Mouse (Mus musculus): ENCODE data around the gene Gpr132. TPM values are rescaled to one million over a fixed set of nuclear protein-coding genes. Genes with fewer than 3 reads are reported as not detected.
"Not testable (repeated sequence)": the region's sequence is repeated elsewhere in the genome, so short reads cannot be mapped to it uniquely, and the experiment has no call there.

Gpr132 gene
- polyA plus RNA-seq, 1 experiment from 2014 or later, result 0.08 TPM

DNA sequence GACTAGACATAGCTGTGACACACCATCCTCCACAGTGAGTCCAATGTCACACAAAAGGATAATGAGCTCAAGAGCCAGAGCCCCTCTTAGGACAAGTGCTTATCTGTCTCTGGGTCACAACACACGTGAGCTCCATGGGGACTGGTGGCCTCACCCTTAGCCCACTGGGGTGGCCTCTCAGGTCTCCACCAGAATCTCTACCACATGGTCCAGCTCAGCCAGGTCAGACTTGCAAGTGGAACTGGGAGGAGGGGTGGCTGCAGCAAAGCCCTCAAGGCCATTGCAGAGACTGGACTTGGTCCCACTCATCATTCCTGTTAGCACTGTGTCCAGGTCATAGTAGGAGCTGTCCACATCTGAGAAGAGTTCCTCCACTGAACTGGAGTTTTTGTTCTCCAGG lies 46.8 kb downstream of the Gpr132 start:
- Histone ChIP-seq H3K9ac (ENCODE audit: low read depth, low read length) (no peak overlapping the region), H3K27me3 (replicated peaks; ENCODE audit: control insufficient read depth, insufficient read depth, low read length) (no peaks in the 10 kb centered on the region), H3K9me3 (ENCODE audit: control insufficient read depth, low read length) (no peaks in the 10 kb centered on the region), H3K4me2 (ENCODE audit: low read length) (no peak overlapping the region), H3K27ac (ENCODE audit: low read depth, low read length) (no peak overlapping the region), H3K4me3 (ENCODE audit: low read length) (no peak overlapping the region), H3K4me1 (ENCODE audit: control insufficient read depth, insufficient read depth, low read depth, low read length) (peaks cover 4% of the 10 kb centered on the region), H3K36me3 (ENCODE audit: control insufficient read depth, insufficient read depth, low read length) (peaks cover 20% of the 10 kb centered on the region)
- ATAC-seq, result 0 out of 2 replicates have a peak, but pooled peaks have one; percentile 28
- WGBS, result 61% methylated on average over 1 of the region's 1 CpGs

DNA sequence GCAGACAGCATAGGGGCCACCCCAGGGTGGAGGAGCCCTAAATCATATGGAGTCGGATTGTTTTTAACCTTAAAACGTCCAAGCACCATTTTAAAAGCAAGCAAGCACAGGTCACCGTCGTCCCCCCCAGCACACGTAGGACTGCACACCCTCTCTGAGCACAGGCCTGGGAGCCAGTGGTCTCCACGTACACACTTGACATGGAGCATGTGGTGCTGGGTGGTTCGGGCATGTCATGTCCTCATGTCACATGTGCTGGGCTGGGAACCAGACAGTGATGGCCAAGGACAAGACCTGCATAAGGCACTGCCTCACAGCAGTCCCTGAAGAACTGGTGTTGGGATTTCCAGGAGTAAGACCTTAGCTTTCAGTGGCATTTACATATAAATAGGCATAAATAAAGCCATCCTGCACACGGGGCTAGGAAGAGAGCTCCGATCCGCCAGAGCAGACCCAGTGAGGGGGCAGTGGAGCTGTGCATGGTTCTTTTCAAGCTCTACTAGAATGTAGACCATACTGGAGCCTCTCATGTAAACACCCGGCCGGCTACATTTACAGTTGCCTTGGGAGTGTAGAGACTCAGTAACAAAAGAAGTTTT lies 47.5 kb downstream of the Gpr132 start:
- Histone ChIP-seq H3K4me3 (ENCODE audit: low read length) (no peak overlapping the region), H3K9ac (ENCODE audit: low read depth, low read length) (no peak overlapping the region), H3K27me3 (replicated peaks; ENCODE audit: control insufficient read depth, insufficient read depth, low read length) (no peaks in the 10 kb centered on the region), H3K4me1 (ENCODE audit: control insufficient read depth, insufficient read depth, low read depth, low read length) (peaks cover 4% of the 10 kb centered on the region), H3K36me3 (ENCODE audit: control insufficient read depth, insufficient read depth, low read length) (peaks cover 20% of the 10 kb centered on the region), H3K9me3 (ENCODE audit: control insufficient read depth, low read length) (no peaks in the 10 kb centered on the region), H3K4me2 (ENCODE audit: low read length) (no peak overlapping the region), H3K27ac (ENCODE audit: low read depth, low read length) (no peak overlapping the region)
- 77% methylated on average over 12 of the region's 12 CpGs for WGBS
- 0 out of 2 replicates have a peak, but pooled peaks have one; percentile 28 for ATAC-seq

DNA sequence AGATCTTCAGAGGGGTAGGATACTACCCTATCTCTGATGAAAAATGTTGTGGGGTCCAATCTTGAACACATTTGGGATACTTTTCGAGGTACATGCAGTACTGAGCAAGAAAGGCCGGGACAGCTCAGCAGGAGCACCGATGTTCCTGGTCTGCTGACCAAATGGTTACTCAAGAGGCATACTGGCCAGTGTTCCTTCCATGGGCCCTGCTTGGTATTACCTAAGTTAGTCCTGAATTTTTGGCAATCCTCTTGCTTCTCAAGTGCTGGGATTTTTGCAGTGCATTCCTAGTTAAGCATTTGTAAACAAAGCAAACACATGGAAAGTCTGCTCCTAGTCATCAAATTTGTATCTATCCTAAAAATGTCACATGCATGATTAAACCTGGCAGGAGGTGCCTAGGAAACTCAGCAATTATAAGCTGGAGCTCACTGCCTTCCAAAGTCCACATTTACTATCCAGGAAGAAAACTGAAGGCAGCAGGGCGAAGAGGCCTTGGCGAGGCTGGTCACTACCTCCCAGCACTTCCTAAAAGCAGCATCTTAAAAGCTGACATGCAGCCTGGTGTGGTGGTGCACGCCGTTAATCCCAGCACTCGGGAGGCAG lies 48.9 kb downstream of the Gpr132 start:
- no peaks in the 10 kb centered on the region for H3K27me3 ChIP-seq (replicated peaks; ENCODE audit: control insufficient read depth, insufficient read depth, low read length)
- ATAC-seq, result no peak
- no peak overlapping the region for H3K27ac ChIP-seq (ENCODE audit: low read depth, low read length)
- no peaks in the 10 kb centered on the region for H3K9me3 ChIP-seq (ENCODE audit: control insufficient read depth, low read length)
- WGBS, result 92% methylated on average over 8 of the region's 8 CpGs
- H3K4me2 ChIP-seq (ENCODE audit: low read length), result no peak overlapping the region
- H3K9ac ChIP-seq (ENCODE audit: low read depth, low read length), result no peak overlapping the region
- H3K36me3 ChIP-seq (ENCODE audit: control insufficient read depth, insufficient read depth, low read length), result peaks cover 23% of the 10 kb centered on the region
- no peak overlapping the region for H3K4me3 ChIP-seq (ENCODE audit: low read length)
- peaks cover 4% of the 10 kb centered on the region for H3K4me1 ChIP-seq (ENCODE audit: control insufficient read depth, insufficient read depth, low read depth, low read length)

DNA sequence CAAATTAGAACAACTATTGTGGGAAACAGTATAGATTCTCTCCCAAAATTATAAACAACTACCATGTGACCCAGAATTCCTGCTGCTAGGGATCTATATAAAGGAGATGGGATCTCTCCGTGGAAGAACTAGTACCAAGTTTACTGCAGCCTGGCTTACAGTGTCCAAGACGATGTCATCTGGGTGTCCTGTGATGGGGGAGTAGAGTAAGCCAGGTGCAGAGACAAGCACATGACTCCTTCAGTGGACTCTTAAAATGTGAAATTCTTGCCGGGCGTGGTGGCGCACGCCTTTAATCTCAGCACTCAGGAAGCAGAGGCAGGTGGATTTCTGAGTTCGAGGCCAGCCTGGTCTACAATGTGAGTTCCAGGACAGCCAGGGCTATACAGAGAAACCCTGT lies 51.2 kb downstream of the Gpr132 start:
- not testable (repeated sequence) for H3K9ac ChIP-seq (ENCODE audit: low read depth, low read length); ATAC-seq; H3K27me3 ChIP-seq (replicated peaks; ENCODE audit: control insufficient read depth, insufficient read depth, low read length); H3K4me3 ChIP-seq (ENCODE audit: low read length); H3K27ac ChIP-seq (ENCODE audit: low read depth, low read length); H3K9me3 ChIP-seq (ENCODE audit: control insufficient read depth, low read length); H3K4me1 ChIP-seq (ENCODE audit: control insufficient read depth, insufficient read depth, low read depth, low read length); H3K4me2 ChIP-seq (ENCODE audit: low read length)
- peaks cover 23% of the 10 kb centered on the region for H3K36me3 ChIP-seq (ENCODE audit: control insufficient read depth, insufficient read depth, low read length)
- 84% methylated on average over 7 of the region's 7 CpGs for WGBS

DNA sequence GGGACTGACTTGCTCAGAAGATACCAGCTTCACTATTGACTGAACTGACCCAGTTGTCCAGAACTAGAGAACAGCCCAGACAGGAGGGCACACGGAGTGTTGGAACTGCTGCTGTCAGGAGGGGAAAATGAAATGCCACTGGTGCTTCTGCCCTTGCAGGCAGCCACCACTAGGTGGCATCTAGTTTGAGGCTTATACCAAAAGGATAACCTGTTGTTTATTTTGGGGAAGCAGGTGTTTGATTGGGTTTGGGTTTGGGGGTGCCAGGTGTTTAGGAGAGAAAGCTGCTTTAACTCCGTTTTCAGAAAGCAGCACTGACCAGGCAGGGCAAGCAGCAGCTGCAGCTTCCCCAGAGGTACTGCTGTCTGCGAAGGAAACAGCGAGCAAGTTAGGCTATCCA lies 51.7 kb downstream of the Gpr132 start:
- no peak overlapping the region for H3K4me3 ChIP-seq (ENCODE audit: low read length)
- no peak overlapping the region for H3K27ac ChIP-seq (ENCODE audit: low read depth, low read length)

DNA sequence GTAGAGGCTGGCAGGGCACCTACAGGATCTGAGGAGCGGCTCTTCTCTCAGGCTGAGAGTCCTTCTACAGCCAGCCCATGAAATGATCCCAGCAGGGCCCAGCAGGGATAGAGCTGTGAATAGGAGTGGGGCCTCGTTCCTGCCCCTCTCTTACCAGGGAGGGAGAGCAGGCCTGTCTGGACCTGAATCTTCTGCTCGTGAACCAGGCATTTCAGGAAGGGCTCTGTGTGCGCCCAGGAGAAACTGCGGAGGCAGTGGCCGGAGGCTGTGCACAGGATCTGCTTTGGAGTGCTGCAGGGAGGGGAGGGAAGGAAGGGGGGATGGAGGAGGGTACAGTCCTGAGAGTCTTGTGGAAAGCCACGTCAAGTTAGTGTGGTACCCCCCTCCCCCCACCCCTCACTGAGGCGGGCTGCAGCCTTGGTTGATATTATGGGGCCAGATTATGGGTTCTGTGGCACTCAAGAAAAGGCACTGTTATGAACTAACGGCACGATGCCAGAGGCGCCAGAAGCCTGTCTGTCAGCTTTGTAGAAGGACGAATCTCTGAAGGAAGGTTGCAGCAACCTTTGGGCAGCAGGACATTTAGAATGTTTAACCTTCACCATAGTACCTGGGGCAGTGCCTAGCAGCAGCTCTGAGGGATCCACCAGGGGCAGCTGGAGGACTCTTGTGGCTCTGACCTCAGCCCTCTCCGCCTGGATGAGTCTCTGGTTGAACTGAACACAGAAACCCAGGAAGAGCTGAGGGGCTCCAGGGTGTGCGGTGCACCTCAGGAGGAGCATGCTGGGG lies 53.2 kb downstream of the Gpr132 start:
- H3K4me1 ChIP-seq (ENCODE audit: control insufficient read depth, insufficient read depth, low read depth, low read length), result peaks cover 6% of the 10 kb centered on the region
- peaks cover 13% of the 10 kb centered on the region for H3K36me3 ChIP-seq (ENCODE audit: control insufficient read depth, insufficient read depth, low read length)
- no peak overlapping the region for H3K4me3 ChIP-seq (ENCODE audit: low read length)
- H3K27ac ChIP-seq (ENCODE audit: low read depth, low read length), result no peak overlapping the region
- WGBS, result 76% methylated on average over 14 of the region's 14 CpGs
- H3K4me2 ChIP-seq (ENCODE audit: low read length), result no peak overlapping the region
- ATAC-seq, result no peak
- no peaks in the 10 kb centered on the region for H3K27me3 ChIP-seq (replicated peaks; ENCODE audit: control insufficient read depth, insufficient read depth, low read length)
- H3K9me3 ChIP-seq (ENCODE audit: control insufficient read depth, low read length), result no peaks in the 10 kb centered on the region
- H3K9ac ChIP-seq (ENCODE audit: low read depth, low read length), result no peak overlapping the region

More for the DNA sequence above, 51.7 kb downstream of the Gpr132 start:
- Histone ChIP-seq H3K4me2 (ENCODE audit: low read length) (no peak overlapping the region), H3K9ac (ENCODE audit: low read depth, low read length) (no peak overlapping the region), H3K36me3 (ENCODE audit: control insufficient read depth, insufficient read depth, low read length) (peaks cover 21% of the 10 kb centered on the region), H3K4me1 (ENCODE audit: control insufficient read depth, insufficient read depth, low read depth, low read length) (no peaks in the 10 kb centered on the region), H3K27me3 (replicated peaks; ENCODE audit: control insufficient read depth, insufficient read depth, low read length) (no peaks in the 10 kb centered on the region), H3K9me3 (ENCODE audit: control insufficient read depth, low read length) (no peaks in the 10 kb centered on the region)
- no peak for ATAC-seq
- WGBS, result 54% methylated on average over 4 of the region's 4 CpGs

DNA sequence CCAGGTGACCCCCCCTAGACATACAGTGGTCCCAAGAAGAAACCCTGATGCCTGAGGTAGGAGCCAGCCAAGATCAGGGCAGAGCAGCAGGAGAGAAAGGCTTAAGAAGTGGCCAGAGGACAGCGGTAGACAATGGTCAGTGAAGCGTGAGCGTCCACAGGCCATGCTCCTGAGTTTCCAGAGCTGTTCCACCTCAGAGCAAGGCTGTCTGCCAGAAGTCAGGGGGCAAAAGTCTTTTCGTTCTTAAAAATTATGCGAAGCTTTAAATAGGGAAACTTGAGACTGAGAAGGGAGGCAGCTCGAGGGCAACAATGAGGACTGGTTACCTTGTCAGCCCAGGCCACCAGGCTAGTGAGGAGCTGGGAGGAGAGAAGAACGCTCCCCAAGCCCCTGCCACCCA lies 54.7 kb downstream of the Gpr132 start:
- Histone ChIP-seq H3K27ac (ENCODE audit: low read depth, low read length) (no peak overlapping the region), H3K9ac (ENCODE audit: low read depth, low read length) (no peak overlapping the region), H3K27me3 (replicated peaks; ENCODE audit: control insufficient read depth, insufficient read depth, low read length) (no peaks in the 10 kb centered on the region), H3K4me2 (ENCODE audit: low read length) (no peak overlapping the region), H3K36me3 (ENCODE audit: control insufficient read depth, insufficient read depth, low read length) (peaks cover 6% of the 10 kb centered on the region), H3K4me1 (ENCODE audit: control insufficient read depth, insufficient read depth, low read depth, low read length) (peaks cover 12% of the 10 kb centered on the region), H3K9me3 (ENCODE audit: control insufficient read depth, low read length) (no peaks in the 10 kb centered on the region), H3K4me3 (ENCODE audit: low read length) (no peak overlapping the region)
- ATAC-seq, result no peak
- 83% methylated on average over 7 of the region's 7 CpGs for WGBS

DNA sequence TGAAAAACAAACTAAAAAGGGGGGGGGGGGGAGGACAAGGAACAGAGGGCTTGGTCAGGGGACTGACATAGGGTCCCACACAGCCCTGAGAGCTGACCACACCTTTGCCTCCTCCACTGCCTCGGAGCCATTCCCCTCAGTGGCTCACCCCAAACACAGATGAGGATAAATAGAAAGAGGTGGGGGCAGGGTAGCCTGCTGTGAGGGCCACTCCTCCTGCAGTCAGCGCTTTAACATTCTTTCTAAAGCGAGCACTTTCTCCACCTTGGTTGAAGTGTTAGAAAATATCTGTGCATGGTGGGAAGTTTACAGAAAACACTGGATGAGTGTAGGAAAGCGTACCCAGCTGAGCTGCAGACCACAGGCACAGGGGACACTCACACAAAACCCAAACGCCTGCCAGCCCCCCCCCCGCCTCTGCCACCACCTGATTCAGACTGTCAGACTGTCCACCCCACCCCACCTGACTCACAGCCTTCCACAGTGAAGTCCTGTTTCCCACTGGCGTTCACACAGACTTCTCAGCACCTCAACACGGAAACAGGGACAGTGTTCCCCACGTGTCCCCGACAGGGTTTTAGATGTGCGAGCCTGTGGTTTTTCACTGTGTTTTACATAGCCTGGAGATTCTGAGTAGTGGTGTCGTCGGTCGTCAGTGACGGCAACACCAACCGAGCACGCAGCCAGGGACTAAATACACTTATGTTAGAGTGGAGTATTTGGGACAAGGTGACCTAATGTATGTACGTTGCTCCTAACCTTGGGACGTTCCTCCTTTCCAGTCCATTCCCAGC lies 57.7 kb downstream of the Gpr132 start:
- Histone ChIP-seq H3K9me3 (ENCODE audit: control insufficient read depth, low read length) (no peaks in the 10 kb centered on the region), H3K4me3 (ENCODE audit: low read length) (no peak overlapping the region), H3K27ac (ENCODE audit: low read depth, low read length) (no peak overlapping the region), H3K4me1 (ENCODE audit: control insufficient read depth, insufficient read depth, low read depth, low read length) (peaks cover 17% of the 10 kb centered on the region), H3K27me3 (replicated peaks; ENCODE audit: control insufficient read depth, insufficient read depth, low read length) (no peaks in the 10 kb centered on the region), H3K36me3 (ENCODE audit: control insufficient read depth, insufficient read depth, low read length) (peaks cover 2% of the 10 kb centered on the region; the same call in 1 of the 2 replicates), H3K9ac (ENCODE audit: low read depth, low read length) (no peak overlapping the region), H3K4me2 (ENCODE audit: low read length) (peak overlapping the region; percentile 88)
- 61% methylated on average over 19 of the region's 19 CpGs for WGBS
- ATAC-seq, result no peak

Data from hindbrain, embryonic 16.5 days (tissue).